Mouse (Mus musculus) limb, embryonic 14.5 days (tissue): Measurements from ENCODE around the gene Cyp46a1. TPM values are rescaled to one million over a fixed set of nuclear protein-coding genes. Genes with fewer than 3 reads are reported as not detected.

Experiments
- ATAC-seq: fragments of 200-750 bp; cut with Nextera tagmentation; 2 replicates; pipeline ENCODE4 v1.8.0; 2017; ENCODE audit warnings: low read depth, moderate number of reproducible peaks, moderate TSS enrichment; ENCODE audit not compliant: low FRiP score
- DNase-seq: peaks from one replicate; pipeline ENCODE4 v3.0.0-alpha.2; 2015; ENCODE audit warnings: low spot score
- H3K27ac ChIP-seq: fragments of 300-500 bp; sonication (generic); replicated peaks from 2 replicates; pipeline ENCODE4 v1.5.1; 2014; ENCODE audit warnings: low read depth, mild to moderate bottlenecking, low read length, moderate library complexity, mixed read lengths
- H3K27me3 ChIP-seq: fragments of 300-500 bp; sonication (generic); 2 replicates; pipeline ENCODE4 v1.6.1; 2014; ENCODE audit warnings: low read length, mixed read lengths; ENCODE audit not compliant: control insufficient read depth, insufficient read depth
- H3K36me3 ChIP-seq: fragments of 300-500 bp; sonication (generic); 2 replicates; pipeline ENCODE4 v1.6.1; 2014; ENCODE audit warnings: mild to moderate bottlenecking, low read length, moderate library complexity, mixed read lengths; ENCODE audit not compliant: control insufficient read depth, insufficient read depth
- H3K4me1 ChIP-seq: fragments of 300-500 bp; sonication (generic); 2 replicates; pipeline ENCODE4 v1.6.1; 2014; ENCODE audit warnings: antibody characterized with exemption, low read length, mixed read lengths; ENCODE audit not compliant: control insufficient read depth, insufficient read depth
- H3K4me2 ChIP-seq: fragments of 300-500 bp; sonication (generic); replicated peaks from 2 replicates; pipeline ENCODE4 v1.6.1; 2014; ENCODE audit warnings: low read depth, mild to moderate bottlenecking, low read length, moderate library complexity; ENCODE audit not compliant: severe bottlenecking
- H3K4me3 ChIP-seq: fragments of 300-500 bp; sonication (generic); replicated peaks from 2 replicates; pipeline ENCODE4 v1.5.1; 2014; ENCODE audit warnings: low read length
- H3K9ac ChIP-seq: fragments of 300-500 bp; sonication (generic); 2 replicates; pipeline ENCODE4 v1.6.1; 2014; ENCODE audit warnings: mild to moderate bottlenecking, low read depth, low read length, moderate library complexity; ENCODE audit not compliant: severe bottlenecking
- H3K9me3 ChIP-seq: fragments of 300-500 bp; sonication (generic); 2 replicates; pipeline ENCODE4 v1.6.1; 2016; ENCODE audit warnings: low read length; ENCODE audit not compliant: control insufficient read depth
- POLR2A ChIP-seq: fragments of 200-500 bp; IDR thresholded peaks from 2 replicates; pipeline ENCODE4 v1.8.0; 2012; ENCODE audit warnings: inconsistent platforms, mild to moderate bottlenecking, moderate library complexity, borderline replicate concordance; ENCODE audit not compliant: insufficient read depth, insufficient read length; ENCODE audit errors: extremely low read depth
- WGBS: fragments of 180-500 bp; shearing (Covaris S2); extraction: QIAGEN DNeasy Blood & Tissue Kit; methylation state at CpG from one replicate; pipeline ENCODE4 v1.1.7; 2014; 5-methylcytosine and 5-hydroxymethylcytosine counted together
- polyA plus RNA-seq, 2 experiments: library from polyadenylated mRNA; depleted of rRNA in 1 of 2; stranded (reverse) in 1 of 2; unstranded in 1 of 2; fragments of >200 nt; fragmentation: Nextera tagmentation in 1 of 2; extraction: Ambion mirVana in 1 of 2; gene quantifications; 2 replicates each; pipeline versions ENCODE4 v1.2.1 to v1.2.3; 2012 to 2014

The Cyp46a1 gene
- polyA plus RNA-seq, 2 experiments = 6.4 to 24.8 TPM

DNA sequence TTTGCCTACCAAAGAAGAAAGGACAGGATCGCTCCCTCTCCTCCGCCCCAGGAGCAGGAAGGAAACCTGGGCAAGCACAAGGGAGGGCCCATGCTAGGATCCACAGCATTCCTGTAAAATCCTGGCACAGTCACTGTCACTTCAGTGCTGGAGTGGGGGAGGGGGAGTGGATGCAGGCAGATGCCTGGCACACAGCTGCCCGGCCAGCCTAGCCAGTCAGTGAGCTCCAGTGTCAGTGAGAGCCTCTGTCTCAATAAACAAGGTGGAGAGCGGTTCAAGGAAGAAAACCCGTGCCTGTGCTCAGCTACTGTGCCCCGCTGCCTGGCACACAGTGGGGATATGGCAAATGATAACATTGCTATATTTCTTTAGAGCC is 61.1 kb downstream of the Cyp46a1 start:
- Histone ChIP-seq H3K9me3 (no peaks in the 10 kb centered on the region), H3K36me3 (no peaks in the 10 kb centered on the region), H3K4me3 (no peak overlapping the region), H3K4me2 (no peak overlapping the region), H3K4me1 (0 out of 2 replicates have a peak, but pooled peaks cover 3% of the 10 kb centered on the region), H3K27me3 (no peaks in the 10 kb centered on the region), H3K9ac (no peak overlapping the region), H3K27ac (no peak overlapping the region)
- DNase-seq = no peak
- 82% methylated on average over 6 of the region's 6 CpGs for WGBS
- no peak for TF ChIP-seq POLR2A
- ATAC-seq = no peak

GRCm38 (mm10) chr12:108396081-108396947 is 62.1 kb downstream of the Cyp46a1 start:
- Histone ChIP-seq H3K27ac (no peak overlapping the region), H3K4me2 (no peak overlapping the region), H3K9ac (no peak overlapping the region), H3K4me3 (no peak overlapping the region), H3K4me1 (0 out of 2 replicates have a peak, but pooled peaks cover 3% of the 10 kb centered on the region), H3K27me3 (no peaks in the 10 kb centered on the region), H3K36me3 (no peaks in the 10 kb centered on the region), H3K9me3 (no peaks in the 10 kb centered on the region)
- DNase-seq (peak; percentile 54), ATAC-seq (no peak)
- no peak for TF ChIP-seq POLR2A
- WGBS = 78% methylated on average over 11 of the region's 11 CpGs

DNA sequence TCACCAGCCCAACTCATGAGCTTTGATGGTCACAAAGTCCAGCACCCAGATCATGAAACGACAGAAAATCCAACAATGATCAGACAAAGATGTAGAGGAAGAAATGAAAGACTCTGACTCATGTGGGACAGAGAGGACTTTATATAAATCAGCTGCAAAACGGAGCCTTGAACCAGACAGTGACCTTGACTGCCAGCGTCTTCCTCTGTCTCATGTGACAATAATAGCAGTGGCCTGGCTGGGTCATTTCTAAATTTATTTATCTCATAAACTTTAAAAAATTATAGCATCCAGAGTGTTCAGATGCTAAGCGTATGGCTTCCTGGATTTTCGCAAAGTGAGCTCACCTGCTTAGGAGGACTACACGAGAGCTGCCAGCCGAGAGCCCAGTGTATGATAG is 64.5 kb downstream of the Cyp46a1 start:
- no peak overlapping the region for H3K4me2 ChIP-seq
- H3K27me3 ChIP-seq = no peaks in the 10 kb centered on the region
- TF ChIP-seq POLR2A = no peak
- H3K9ac ChIP-seq = no peak overlapping the region
- H3K36me3 ChIP-seq = no peaks in the 10 kb centered on the region
- DNase-seq = no peak
- WGBS = 78% methylated on average over 7 of the region's 7 CpGs
- no peak for ATAC-seq
- no peak overlapping the region for H3K4me3 ChIP-seq
- H3K4me1 ChIP-seq = peaks cover 1% of the 10 kb centered on the region; the same call in 1 of the 2 replicates
- H3K9me3 ChIP-seq = no peaks in the 10 kb centered on the region
- H3K27ac ChIP-seq = no peak overlapping the region

GRCm38 (mm10) chr12:108399191-108399590 is 65.0 kb downstream of the Cyp46a1 start:
- peaks cover 3% of the 10 kb centered on the region for H3K4me1 ChIP-seq
- no peak overlapping the region for H3K4me2 ChIP-seq
- H3K9me3 ChIP-seq = no peaks in the 10 kb centered on the region
- DNase-seq (no peak), ATAC-seq (no peak)
- H3K4me3 ChIP-seq = no peak overlapping the region
- H3K27me3 ChIP-seq = no peaks in the 10 kb centered on the region
- no peak for TF ChIP-seq POLR2A
- H3K36me3 ChIP-seq = no peaks in the 10 kb centered on the region
- no peak overlapping the region for H3K27ac ChIP-seq
- 88% methylated on average over 8 of the region's 8 CpGs for WGBS
- H3K9ac ChIP-seq = no peak overlapping the region

DNA sequence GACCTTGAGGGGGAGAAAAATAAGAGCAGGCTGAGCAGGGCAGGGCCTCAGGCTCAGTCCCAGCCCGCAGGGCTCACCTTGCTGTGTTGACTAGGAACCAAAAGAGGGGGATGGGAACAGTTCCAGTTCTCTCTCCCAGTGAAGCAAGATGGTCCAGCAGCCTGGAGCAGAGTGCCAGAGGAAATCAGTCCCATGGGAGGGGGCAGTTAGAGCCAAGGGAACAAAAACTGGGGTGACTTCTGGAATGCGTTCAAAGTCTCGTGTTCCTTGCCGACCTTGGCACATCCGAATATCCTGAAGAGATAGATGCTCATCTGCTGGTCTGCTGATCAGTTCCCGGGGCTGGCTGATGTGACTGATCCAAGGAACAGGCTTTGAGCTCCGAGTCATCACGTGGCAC is 66.8 kb downstream of the Cyp46a1 start:
- Histone ChIP-seq H3K4me2 (no peak overlapping the region), H3K9ac (no peak overlapping the region), H3K4me3 (no peak overlapping the region), H3K27ac (no peak overlapping the region), H3K36me3 (no peaks in the 10 kb centered on the region), H3K27me3 (no peaks in the 10 kb centered on the region), H3K9me3 (no peaks in the 10 kb centered on the region), H3K4me1 (peaks cover 16% of the 10 kb centered on the region)
- WGBS = 73% methylated on average over 8 of the region's 8 CpGs
- ATAC-seq (no peak), DNase-seq (no peak)
- no peak for TF ChIP-seq POLR2A
